Mouse (Mus musculus): ENCODE data around the gene Zfp653. TPM values are rescaled to one million over a fixed set of nuclear protein-coding genes. Genes with fewer than 3 reads are reported as not detected.

Gene Zfp653
- polyA plus RNA-seq (2017; shearing (Covaris generic)) = 20.1 TPM

GRCm38 (mm10) chr9:22070791-22071573, at the start of gene Zfp653, which contains the start of gene Gm49318:
Zfp653 (minus strand) TSS chr9:22071376.
Gm49318 (minus strand) TSS chr9:22071259.

GRCm38 (mm10) chr9:22116740-22117426, 45.7 kb upstream of the Zfp653 start, which contains the start of gene Elof1:
Elof1 (minus strand) TSS chr9:22117172.

GRCm38 (mm10) chr9:22098993-22099696, 28.0 kb upstream of the Zfp653 start, which contains the start of gene Cnn1:
Cnn1 (plus strand) TSS chr9:22099216.

GRCm38 (mm10) chr9:22085022-22085834, 14.1 kb upstream of the Zfp653 start, which contains the start of gene Ecsit:
Ecsit (minus strand) TSS chr9:22085438.

GRCm38 (mm10) chr9:22051958-22052254, 19.3 kb downstream of the Zfp653 start, which contains the start of gene Elavl3:
Elavl3 (minus strand) TSS chr9:22052023.

Other genes starting within 250 kb of the Zfp653 start
- 0.45 TPM for gene Angptl8, start 235.9 kb downstream of the Zfp653 start, polyA plus RNA-seq (2017; shearing (Covaris generic))
- gene Dock6, start 218.7 kb downstream of the Zfp653 start, polyA plus RNA-seq (2017; shearing (Covaris generic)) = 5.8 TPM
- 9.4 TPM for gene Rab3d, start 153.2 kb downstream of the Zfp653 start, polyA plus RNA-seq (2017; shearing (Covaris generic))
- gene Ccdc159, start 143.9 kb downstream of the Zfp653 start, polyA plus RNA-seq (2017; shearing (Covaris generic)) = 0.54 TPM
- gene Tmem205, start 143.8 kb downstream of the Zfp653 start, polyA plus RNA-seq (2017; shearing (Covaris generic)) = 0.51 TPM
- gene Plppr2, start 134.3 kb downstream of the Zfp653 start, polyA plus RNA-seq (2017; shearing (Covaris generic)) = 2.8 TPM
- 5.5 TPM for gene Swsap1, start 115.6 kb downstream of the Zfp653 start, polyA plus RNA-seq (2017; shearing (Covaris generic))
- gene Epor, start 107.9 kb downstream of the Zfp653 start, polyA plus RNA-seq (2017; shearing (Covaris generic)) = not detected
- not detected for gene Rgl3, start 81.9 kb downstream of the Zfp653 start, polyA plus RNA-seq (2017; shearing (Covaris generic))
- not detected for gene Ccdc151, start 68.7 kb downstream of the Zfp653 start, polyA plus RNA-seq (2017; shearing (Covaris generic))
- 58.9 TPM for gene Prkcsh, start 68.6 kb downstream of the Zfp653 start, polyA plus RNA-seq (2017; shearing (Covaris generic))
- 0.16 TPM for gene Elavl3, start 19.4 kb downstream of the Zfp653 start, polyA plus RNA-seq (2017; shearing (Covaris generic))
- gene Gm49318, start 117 bp downstream of the Zfp653 start, polyA plus RNA-seq (2017; shearing (Covaris generic)) = not detected
- 25.1 TPM for gene Ecsit, start 14.1 kb upstream of the Zfp653 start, polyA plus RNA-seq (2017; shearing (Covaris generic))
- gene Cnn1, start 27.8 kb upstream of the Zfp653 start, polyA plus RNA-seq (2017; shearing (Covaris generic)) = not detected
- gene Elof1, start 45.8 kb upstream of the Zfp653 start, polyA plus RNA-seq (2017; shearing (Covaris generic)) = 28.6 TPM
- 193 TPM for gene Acp5, start 64.3 kb upstream of the Zfp653 start, polyA plus RNA-seq (2017; shearing (Covaris generic))
- 10.7 TPM for gene Pigyl, start 85.5 kb upstream of the Zfp653 start, polyA plus RNA-seq (2017; shearing (Covaris generic))
- gene Zfp872, start 116.7 kb upstream of the Zfp653 start, polyA plus RNA-seq (2017; shearing (Covaris generic)) = 0.34 TPM
- 50.9 TPM for gene Zfp809, start 154.3 kb upstream of the Zfp653 start, polyA plus RNA-seq (2017; shearing (Covaris generic))
- 2.4 TPM for gene Zfp599, start 188.5 kb upstream of the Zfp653 start, polyA plus RNA-seq (2017; shearing (Covaris generic))
- gene Zfp810, start 236.3 kb upstream of the Zfp653 start, polyA plus RNA-seq (2017; shearing (Covaris generic)) = 12.6 TPM

All from effector memory CD4-positive, alpha-beta T cell, adult 7 months (primary cell).